Mouse (Mus musculus): ENCODE data around the gene Gper1.

Gene Gper1

DNA sequence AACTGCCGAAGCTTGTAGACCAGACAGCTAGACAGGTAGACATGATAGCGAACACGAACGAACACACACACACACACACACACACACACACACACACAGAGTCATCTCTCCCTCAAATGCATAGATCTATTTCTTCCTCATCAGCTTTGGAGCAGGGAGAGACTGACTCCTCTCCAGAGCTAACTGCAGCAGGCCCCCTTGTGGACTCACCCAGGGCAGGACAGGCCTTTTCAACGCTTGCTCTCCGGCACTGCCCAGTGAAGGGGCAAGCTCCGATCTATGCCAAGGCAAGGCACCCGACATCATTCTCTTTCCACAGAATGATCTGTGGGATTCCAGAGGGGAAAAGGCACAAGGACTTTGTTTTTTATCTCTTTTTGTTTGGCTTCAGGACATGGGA is 22.3 kb downstream of the Gper1 start:
- DNase-seq (ENCODE audit: low spot score), result peak; percentile 28

DNA sequence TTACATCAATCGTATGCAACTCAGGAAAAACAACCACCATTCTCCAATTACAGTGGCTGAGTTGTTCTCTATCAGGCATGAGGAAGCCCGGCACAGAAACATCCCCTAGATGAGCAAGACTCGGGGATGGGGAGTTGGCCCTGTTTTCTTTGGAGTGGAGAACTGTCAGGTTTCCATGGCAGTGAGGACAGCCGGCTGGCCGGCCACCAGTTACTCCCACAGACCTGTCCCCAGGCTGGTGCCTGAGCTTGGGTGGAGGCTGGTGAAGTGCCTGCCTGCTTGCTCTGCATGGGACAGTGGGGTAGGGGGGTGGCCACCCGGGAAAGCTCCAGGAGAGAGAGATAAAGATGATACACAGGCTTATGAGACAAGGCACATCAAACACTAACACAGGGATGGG is 25.1 kb downstream of the Gper1 start:
- DNase-seq (ENCODE audit: low spot score), result no peak

DNA sequence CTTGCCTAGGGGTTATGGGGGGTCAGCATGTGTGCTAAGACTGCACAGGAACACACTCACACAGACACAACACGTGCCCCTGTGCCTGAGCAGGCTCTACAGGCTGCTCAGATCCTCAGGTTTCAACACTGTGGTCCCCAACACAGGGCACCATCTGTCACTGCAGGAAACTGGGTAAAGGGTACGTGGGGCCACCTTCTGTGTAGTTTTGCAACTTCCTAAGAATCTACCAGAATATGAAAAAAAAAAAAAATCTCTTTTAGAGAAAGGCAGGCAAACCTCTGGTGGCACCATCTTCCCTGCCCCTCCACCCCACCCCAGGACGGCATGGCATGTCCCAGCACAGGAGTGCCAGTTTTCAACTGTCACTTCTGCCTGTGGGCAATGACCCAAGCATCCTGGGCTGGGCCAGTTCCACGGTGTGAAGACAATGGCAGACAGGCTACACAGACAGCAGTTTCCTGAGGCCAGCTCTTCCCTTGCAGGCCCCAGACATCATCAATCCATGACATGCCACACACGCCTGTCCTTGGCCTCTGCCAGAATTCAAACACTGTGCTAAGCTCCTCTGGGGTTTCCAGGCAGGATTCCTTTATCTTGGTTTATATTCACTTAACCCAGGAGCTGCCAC is 26.3 kb downstream of the Gper1 start:
- DNase-seq (ENCODE audit: low spot score), result no peak

DNA sequence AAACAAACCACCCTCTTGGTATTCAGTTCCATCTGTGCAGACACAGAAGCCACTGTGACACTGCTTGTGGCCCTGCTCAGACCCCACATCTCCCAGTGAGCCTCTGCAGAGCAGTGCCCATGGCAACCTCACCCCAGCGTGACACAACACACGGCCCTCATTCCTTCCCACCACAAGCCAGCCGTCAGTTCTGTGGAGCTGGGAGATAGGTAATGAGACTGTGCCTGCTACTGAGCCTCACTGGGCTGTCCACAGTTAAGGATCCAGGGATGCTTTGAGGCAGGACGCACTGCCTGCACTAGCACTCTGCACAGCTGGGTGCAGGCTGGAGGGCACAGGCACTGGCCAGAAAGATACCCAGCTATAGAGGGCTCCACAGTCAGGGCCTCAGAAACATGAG is 27.0 kb downstream of the Gper1 start:
- no peak for DNase-seq (ENCODE audit: low spot score)

DNA sequence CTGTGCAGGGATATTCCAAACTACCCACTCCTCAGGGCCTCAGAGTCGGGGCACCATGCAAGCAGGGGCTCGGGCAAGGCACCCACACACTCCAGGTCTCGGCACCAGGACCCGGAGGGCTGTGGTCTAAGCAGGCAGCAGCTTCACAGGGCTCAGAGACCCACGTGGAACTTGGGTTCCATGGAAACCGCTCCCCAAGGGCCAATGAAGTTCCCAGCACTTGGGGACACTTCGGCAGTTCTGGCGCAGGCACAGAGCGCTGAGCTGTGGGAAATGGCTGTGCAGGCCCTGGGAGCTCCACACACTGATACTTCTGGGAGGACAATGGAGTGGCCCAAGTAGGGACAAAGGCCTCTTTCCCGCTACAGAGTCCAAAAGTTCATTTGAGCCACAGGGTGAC is 30.1 kb downstream of the Gper1 start:
- DNase-seq (ENCODE audit: low spot score), result no peak

DNA sequence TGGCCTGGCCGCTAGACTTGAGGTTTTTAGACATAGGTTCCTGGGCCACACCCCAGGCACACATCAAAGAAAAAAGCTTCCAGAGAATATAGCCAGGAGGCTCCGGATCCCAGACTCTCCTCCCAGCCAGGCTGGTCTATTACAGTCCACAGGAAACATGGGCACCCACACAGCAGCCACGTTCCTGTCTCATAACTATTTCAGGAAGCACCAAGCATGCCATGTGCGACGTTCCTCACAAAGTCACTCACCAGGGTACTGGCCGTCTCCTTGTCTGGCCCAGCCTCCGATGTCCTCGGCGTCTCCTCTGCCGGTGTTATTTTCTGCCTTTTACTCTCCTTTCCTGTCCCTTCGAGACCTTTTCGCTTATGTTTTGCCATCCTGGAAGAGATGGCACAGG is 32.2 kb downstream of the Gper1 start:
- no peak for DNase-seq (ENCODE audit: low spot score)

DNA sequence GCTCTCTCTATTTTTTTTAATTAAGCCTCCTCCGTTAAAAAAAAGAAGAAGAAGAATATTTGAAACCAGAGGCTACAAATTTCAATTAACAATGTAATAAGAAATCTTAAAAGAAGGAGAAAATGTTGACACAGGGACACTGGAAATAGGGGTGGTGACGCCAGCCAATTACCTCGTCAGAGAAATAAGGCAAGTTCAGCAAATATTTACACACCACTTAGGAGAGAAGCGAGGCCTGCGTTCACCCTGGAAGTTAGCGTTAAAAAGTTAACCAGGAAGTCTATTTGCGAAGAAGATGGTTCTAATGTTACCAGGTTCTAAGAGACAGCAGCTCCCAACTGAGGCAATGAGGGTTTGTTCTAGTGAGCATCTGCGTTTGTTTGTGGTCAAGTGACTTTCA is 34.3 kb downstream of the Gper1 start:
- no peak for DNase-seq (ENCODE audit: low spot score)

DNA sequence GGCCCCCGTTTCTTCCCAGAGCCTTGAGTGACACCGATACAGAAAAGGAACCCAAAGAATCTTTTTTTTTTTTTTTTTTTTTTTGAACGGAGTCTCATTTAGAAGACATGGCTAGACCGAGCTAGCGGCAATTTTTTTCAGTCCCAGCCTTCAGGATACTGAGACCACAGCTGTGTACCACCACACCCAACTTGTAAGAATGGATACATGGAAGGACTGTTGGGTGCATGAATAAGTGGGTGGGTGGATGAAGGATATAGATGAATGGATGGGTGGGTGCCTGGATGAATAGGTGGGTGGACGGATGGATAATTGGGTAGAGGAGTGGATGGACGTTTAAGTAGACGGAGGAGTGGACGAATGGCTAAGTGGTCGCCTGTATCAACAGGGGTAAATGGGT is 37.0 kb downstream of the Gper1 start:
- DNase-seq (ENCODE audit: low spot score), result no peak

DNA sequence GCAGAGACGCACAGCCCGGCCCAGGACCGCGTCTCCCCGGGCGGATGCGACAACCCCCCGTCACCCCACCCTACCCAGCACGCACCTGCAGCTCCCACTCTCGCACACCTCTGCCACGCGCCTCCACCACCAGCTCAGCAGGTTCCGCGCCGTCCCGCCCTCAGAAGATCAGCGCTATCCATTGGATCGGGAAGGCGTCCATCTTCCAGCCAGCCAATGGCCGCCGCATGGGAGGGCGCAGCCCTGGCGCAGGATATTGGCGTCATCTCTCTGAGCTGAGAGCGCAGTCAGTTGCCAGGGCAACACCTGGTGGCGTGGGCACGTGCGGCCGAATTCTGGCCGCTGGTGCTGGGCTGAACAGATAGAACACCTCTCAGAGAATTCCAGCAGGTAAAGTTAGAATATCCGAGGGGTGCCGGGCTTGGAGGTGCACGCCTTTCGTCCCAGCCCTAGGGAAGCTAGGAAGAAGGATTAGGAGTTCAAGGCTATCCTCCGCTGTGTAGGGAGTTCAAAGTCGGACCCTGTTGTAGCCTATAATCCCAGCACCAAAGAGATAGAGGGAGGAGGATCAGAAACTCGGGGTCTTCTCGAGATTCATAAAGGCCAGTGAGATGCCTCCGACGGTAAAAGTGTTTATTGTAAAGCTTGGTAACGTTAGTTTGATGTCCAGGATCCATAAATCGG is 37.6 kb downstream of the Gper1 start, which contains the start of gene 3110082I17Rik:
3110082I17Rik (minus strand) TSS at position 144 of the 684 bp plus-strand sequence.
- peak; percentile 99 for DNase-seq (ENCODE audit: low spot score)

DNA sequence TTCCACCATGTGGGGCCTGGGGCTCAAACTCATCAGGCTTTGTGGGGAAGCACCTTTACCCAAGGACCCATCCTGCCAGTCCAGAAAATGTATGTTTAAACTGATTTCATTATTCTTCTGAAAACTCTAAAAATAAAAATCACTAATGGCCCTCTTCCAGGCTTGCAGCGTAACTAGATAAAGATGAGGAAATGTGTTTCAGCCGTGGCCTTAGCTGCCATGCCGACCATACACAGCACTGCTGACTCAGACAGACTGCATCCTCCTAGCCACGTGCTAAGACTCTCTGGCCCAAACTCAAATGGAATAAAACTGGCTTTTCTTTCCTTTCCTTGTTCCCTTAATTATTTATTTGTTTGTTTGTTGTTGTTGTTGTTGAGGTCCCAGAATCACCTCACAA is 41.9 kb downstream of the Gper1 start:
- DNase-seq (ENCODE audit: low spot score), result no peak

DNA sequence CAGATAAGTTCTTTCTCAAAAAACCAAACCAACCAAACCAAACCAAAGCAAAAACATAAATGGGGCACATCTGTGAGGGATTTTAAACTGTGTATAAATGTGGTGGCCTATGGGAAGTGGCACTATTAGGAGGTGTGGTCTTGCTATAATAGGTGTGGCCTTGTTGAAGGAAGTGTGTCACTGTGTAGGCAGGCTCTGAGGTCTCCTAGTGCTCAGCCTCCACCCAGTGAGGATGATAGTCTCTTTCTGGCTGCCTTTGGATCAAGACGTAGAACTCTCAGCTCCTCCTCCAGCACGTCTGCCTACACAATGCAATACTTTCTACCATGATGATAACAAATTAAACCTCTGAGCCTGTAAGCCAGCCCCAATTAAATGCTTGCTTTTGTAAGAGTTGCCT is 43.4 kb downstream of the Gper1 start:
- DNase-seq (ENCODE audit: low spot score), result no peak

DNA sequence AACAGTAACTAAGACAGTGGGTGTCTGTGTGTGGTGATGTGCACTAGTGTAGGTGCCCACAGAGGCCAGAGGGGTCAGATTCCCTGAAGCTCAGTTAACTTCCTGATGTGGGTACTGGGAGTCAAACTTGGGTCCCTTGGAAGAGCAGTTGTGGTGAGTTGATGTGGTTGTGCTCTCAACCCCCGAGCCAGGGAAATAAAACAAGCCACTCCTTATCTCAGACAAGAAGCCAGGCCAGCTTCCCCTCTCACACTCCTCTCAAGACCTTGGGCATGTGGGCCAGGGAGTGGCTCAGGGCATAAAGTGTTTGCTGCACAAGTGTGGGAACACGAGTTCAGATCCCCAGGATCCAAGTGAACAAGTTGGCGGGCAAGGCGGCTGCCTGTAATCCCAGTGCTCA is 43.9 kb downstream of the Gper1 start:
- no peak for DNase-seq (ENCODE audit: low spot score)

DNA sequence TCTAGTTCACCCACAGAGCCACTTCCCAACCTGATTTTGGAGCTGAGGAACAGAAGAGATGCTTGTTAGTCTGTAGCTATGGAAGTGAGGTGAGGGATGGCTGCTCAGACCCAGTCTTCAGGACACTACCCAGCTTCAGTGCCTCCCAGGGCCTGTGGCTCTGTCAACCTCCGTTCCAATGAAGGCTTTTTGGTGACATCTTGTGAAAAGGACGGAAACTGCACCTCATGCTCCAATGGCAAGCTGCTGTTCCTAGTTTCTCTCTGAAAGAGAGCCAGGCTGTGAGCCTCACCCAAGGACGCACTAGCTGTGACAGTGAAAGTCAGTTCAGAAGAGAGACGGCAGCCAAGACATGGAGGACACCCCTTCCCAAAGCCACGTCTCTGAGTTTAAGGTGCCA is 45.0 kb downstream of the Gper1 start:
- no peak for DNase-seq (ENCODE audit: low spot score)

DNA sequence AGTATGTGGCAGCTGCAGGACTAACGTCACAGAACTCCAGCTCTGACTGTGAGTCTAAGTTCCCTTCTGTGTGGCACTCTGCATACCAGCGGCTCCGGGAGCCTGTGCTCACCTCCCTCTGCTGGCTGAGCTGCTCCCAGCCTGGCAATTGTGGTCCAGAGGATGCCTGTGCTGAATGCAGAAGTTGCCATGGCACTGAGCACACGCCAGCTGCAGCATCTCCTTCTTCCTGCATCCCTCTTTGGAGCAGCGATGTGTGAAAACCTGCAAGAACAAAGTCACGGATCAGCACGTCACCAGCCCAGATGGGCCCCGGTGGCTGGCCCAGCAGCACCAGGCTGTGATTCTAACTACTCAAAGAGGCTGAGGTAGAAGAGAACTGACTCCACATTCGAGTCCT is 51.8 kb downstream of the Gper1 start:
- no peak for DNase-seq (ENCODE audit: low spot score)
